Mouse (Mus musculus) adrenal gland, adult (tissue): ENCODE measurements around the gene Gm10488.
"Not testable (repeated sequence)": the region's sequence is repeated elsewhere in the genome, so short reads cannot be mapped to it uniquely, and the experiment has no call there.

ENCODE experiments used
- DNase-seq, 2 experiments: peaks; one replicate each; pipeline ENCODE4 v3.0.0; 2022 to 2023; ENCODE audit warnings: low spot score in 1 of 2; ENCODE audit not compliant: inconsistent age in 2 of 2

Gm10488 gene

GRCm38 (mm10) chrX:29976014-29976413, at the start of gene Gm10488:
Gene Gm10488 (plus strand): TSS chrX:29976314.
- not testable (repeated sequence) for DNase-seq
